Mouse (Mus musculus): ENCODE measurements around the gene Kctd14.

GRCm38 (mm10) chr7:97434517-97434916 lies 16.6 kb upstream of the Kctd14 start:
- TF ChIP-seq CTCF (IDR thresholded peaks at IDR 0.05; ENCODE audit: low read depth): no peak
- no peak for TF ChIP-seq EP300 (optimal IDR thresholded peaks at IDR 0.05)
